Mouse (Mus musculus) monocyte, adult 2 months (primary cell): Measurements from ENCODE around the gene Cdhr5.
"Not testable (repeated sequence)": the region's sequence is repeated elsewhere in the genome, so short reads cannot be mapped to it uniquely, and the experiment has no call there.

Experiments used
- DNase-seq, 2 experiments: peaks; one replicate each; pipeline ENCODE4 v3.0.0; 2022; ENCODE audit warnings: low spot score in 2 of 2, low read depth in 1 of 2

The Cdhr5 gene

GRCm38 (mm10) chr7:141277701-141278678 lies 1.4 kb upstream of the Cdhr5 start:
- DNase-seq: no peak

GRCm38 (mm10) chr7:141275356-141275755 lies 1.2 kb downstream of the Cdhr5 start:
- no peak for DNase-seq

GRCm38 (mm10) chr7:141270631-141271030 lies 6.0 kb downstream of the Cdhr5 start:
- no peak for DNase-seq

GRCm38 (mm10) chr7:141269273-141269545 lies 7.4 kb downstream of the Cdhr5 start:
- peak in 1 of 2 experiments; percentile 21 for DNase-seq

- DNase-seq: peak; percentile 54 to 61
These were observed 7.9 kb downstream of the Cdhr5 start for GRCm38 (mm10) chr7:141268466-141269272.

- DNase-seq: peak; percentile 48 to 82
These were observed 10.6 kb downstream of the Cdhr5 start, which contains the start of gene Irf7 for GRCm38 (mm10) chr7:141265739-141266561. Irf7 (minus strand) TSS chr7:141266481.

GRCm38 (mm10) chr7:141265411-141265738 lies 11.2 kb downstream of the Cdhr5 start:
- no peak for DNase-seq

- DNase-seq: peak in 1 of 2 experiments; percentile 44
These were observed 11.7 kb downstream of the Cdhr5 start for GRCm38 (mm10) chr7:141264761-141265410.

- no peak for DNase-seq
These were observed 12.4 kb downstream of the Cdhr5 start for GRCm38 (mm10) chr7:141264041-141264700.

- no peak for DNase-seq
These were observed 12.9 kb downstream of the Cdhr5 start for GRCm38 (mm10) chr7:141263640-141264039.

- DNase-seq: no peak
These were observed 15.1 kb downstream of the Cdhr5 start for GRCm38 (mm10) chr7:141261480-141261879.

GRCm38 (mm10) chr7:141256159-141256558 lies 20.4 kb downstream of the Cdhr5 start:
- no peak for DNase-seq

- not testable (repeated sequence) for DNase-seq
These were observed 26.1 kb downstream of the Cdhr5 start for GRCm38 (mm10) chr7:141250486-141250885.

- DNase-seq: no peak
These were observed 45.0 kb downstream of the Cdhr5 start for GRCm38 (mm10) chr7:141231551-141231950.

- DNase-seq: no peak
These were observed 45.5 kb downstream of the Cdhr5 start for GRCm38 (mm10) chr7:141231111-141231510.

GRCm38 (mm10) chr7:141230570-141230969 lies 46.0 kb downstream of the Cdhr5 start:
- no peak for DNase-seq

GRCm38 (mm10) chr7:141229702-141230101 lies 46.9 kb downstream of the Cdhr5 start:
- no peak for DNase-seq

GRCm38 (mm10) chr7:141228279-141229067 lies 48.1 kb downstream of the Cdhr5 start, which contains the start of gene Phrf1:
Phrf1 (plus strand) TSS chr7:141228784.
- peak; percentile 75 to 90 for DNase-seq

- no peak for DNase-seq
These were observed 48.8 kb downstream of the Cdhr5 start for GRCm38 (mm10) chr7:141227796-141228195.
